13 mouse cellular contexts compared by ENCODE assay signal in genomic region chr2:5676143-5676483, GRCm38 (mm10). TPM values are rescaled to one million over a fixed set of nuclear protein-coding genes. Genes with fewer than 3 reads are reported as not detected.
A peak's percentile ranks its signal among the peaks of the same experiment; 100 is the strongest.
DNase-seq lines count a peak whose midpoint lies in the region; ATAC-seq and TF ChIP-seq lines count a peak whose summit lies in the region.
"Had no signal": no experiment of that assay in that cellular context is flagged by ENCODE, and none has a peak within 500 bp of the region (broad histone marks: within the 10 kb centered on the region; RNA-seq: fewer than 3 reads in every experiment).

No protein-coding gene starts in this region.

- H3K9ac ChIP-seq in hindbrain, embryonic 14.5 days, result no peak overlapping the region
- no peak overlapping the region for H3K9ac ChIP-seq in hindbrain, embryonic 12.5 days
- no peak overlapping the region for H3K9ac ChIP-seq in limb, embryonic 12.5 days (replicated peaks)
- H3K9ac ChIP-seq: hindbrain, embryonic 15.5 days had no signal

- H3K9me3 ChIP-seq in hindbrain, embryonic 14.5 days (ENCODE audit: control insufficient read depth, low read length), result no peaks in the 10 kb centered on the region
- no peaks in the 10 kb centered on the region for H3K9me3 ChIP-seq in hindbrain, embryonic 12.5 days (replicated peaks)
- no peaks in the 10 kb centered on the region for H3K9me3 ChIP-seq in E14TG2a.4 (ENCODE audit: low read length)
- H3K9me3 ChIP-seq in limb, embryonic 12.5 days, result no peaks in the 10 kb centered on the region
- H3K9me3 ChIP-seq: hindbrain, embryonic 15.5 days; midbrain, embryonic 10.5 days had no signal

- H3K27me3 ChIP-seq in hindbrain, embryonic 14.5 days (ENCODE audit: control insufficient read depth, insufficient read depth, low read length), result no peaks in the 10 kb centered on the region
- H3K27me3 ChIP-seq in hindbrain, embryonic 12.5 days, result no peaks in the 10 kb centered on the region
- H3K27me3 ChIP-seq in E14TG2a.4 (ENCODE audit: insufficient read depth, low read length), result no peaks in the 10 kb centered on the region
- H3K27me3 ChIP-seq in limb, embryonic 12.5 days, result no peaks in the 10 kb centered on the region
- H3K27me3 ChIP-seq: hindbrain, embryonic 15.5 days had no signal

- 54% methylated on average over 9 of the region's 9 CpGs for WGBS in hindbrain, embryonic 14.5 days
- WGBS in hindbrain, embryonic 12.5 days, result 67% methylated on average over 9 of the region's 9 CpGs
- WGBS in limb, embryonic 12.5 days, result 35% methylated on average over 9 of the region's 9 CpGs

- no peak overlapping the region for H3K4me3 ChIP-seq in hindbrain, embryonic 14.5 days (replicated peaks; ENCODE audit: low read length)
- no peak overlapping the region for H3K4me3 ChIP-seq in hindbrain, embryonic 12.5 days
- H3K4me3 ChIP-seq in E14TG2a.4 (replicated peaks; ENCODE audit: low read length), result peak overlapping the region; percentile 70
- peak overlapping the region; percentile 1; the same call in 1 of the 2 replicates for H3K4me3 ChIP-seq in cortical plate, adult 2 months (ENCODE audit: insufficient read depth, low read length)
- H3K4me3 ChIP-seq in limb, embryonic 12.5 days (replicated peaks), result no peak overlapping the region
- H3K4me3 ChIP-seq: hindbrain, embryonic 15.5 days; midbrain, embryonic 10.5 days had no signal

- 0 out of 2 replicates have a peak, but pooled peaks cover 7% of the 10 kb centered on the region for H3K4me1 ChIP-seq in hindbrain, embryonic 14.5 days (replicated peaks; ENCODE audit: control insufficient read depth, insufficient read depth, low read length)
- H3K4me1 ChIP-seq in hindbrain, embryonic 12.5 days, result peaks cover 10% of the 10 kb centered on the region
- peaks cover 83% of the 10 kb centered on the region for H3K4me1 ChIP-seq in E14TG2a.4 (replicated peaks; ENCODE audit: low read depth, low read length)
- peaks cover 16% of the 10 kb centered on the region for H3K4me1 ChIP-seq in cortical plate, adult 2 months (ENCODE audit: control insufficient read depth, insufficient read depth, low read length)
- peaks cover 17% of the 10 kb centered on the region for H3K4me1 ChIP-seq in limb, embryonic 12.5 days (replicated peaks)
- H3K4me1 ChIP-seq: midbrain, embryonic 10.5 days had no signal

- TF ChIP-seq POLR2A in cortical plate, adult 2 months (IDR thresholded peaks at IDR 0.05; ENCODE audit: extremely low read depth, insufficient read depth, low read length), result no peak

- no peak for ATAC-seq in hindbrain, embryonic 14.5 days (ENCODE audit: low FRiP score)
- ATAC-seq in hindbrain, embryonic 12.5 days (ENCODE audit: low FRiP score), result no peak
- no peak for ATAC-seq in limb, embryonic 12.5 days (ENCODE audit: insufficient number of reproducible peaks, insufficient read depth, low FRiP score, low TSS enrichment, low read depth)
- ATAC-seq: CD4-positive, CD25-positive, alpha-beta regulatory T cell, adult 4 months had no signal

- no peak overlapping the region for H3K4me2 ChIP-seq in hindbrain, embryonic 14.5 days (replicated peaks)
- H3K4me2 ChIP-seq in hindbrain, embryonic 12.5 days (replicated peaks), result no peak overlapping the region
- H3K4me2 ChIP-seq in limb, embryonic 12.5 days, result peak overlapping the region; percentile 16; the same call in 1 of the 2 replicates
- H3K4me2 ChIP-seq: hindbrain, embryonic 15.5 days had no signal

- TF ChIP-seq CTCF in E14TG2a.4 (conservative IDR thresholded peaks at IDR 0.05; ENCODE audit: low read length), result no peak
- no peak for TF ChIP-seq CTCF in cortical plate, adult 2 months (IDR thresholded peaks at IDR 0.05; ENCODE audit: extremely low read depth, insufficient read depth, low read length)

- no peaks in the 10 kb centered on the region for H3K36me3 ChIP-seq in hindbrain, embryonic 14.5 days (replicated peaks; ENCODE audit: control insufficient read depth, insufficient read depth)
- H3K36me3 ChIP-seq in hindbrain, embryonic 12.5 days, result no peaks in the 10 kb centered on the region
- H3K36me3 ChIP-seq in E14TG2a.4 (ENCODE audit: insufficient read depth, low read length), result no peaks in the 10 kb centered on the region
- no peaks in the 10 kb centered on the region for H3K36me3 ChIP-seq in limb, embryonic 12.5 days
- H3K36me3 ChIP-seq: hindbrain, embryonic 15.5 days; midbrain, embryonic 10.5 days had no signal

- DNase-seq in hindbrain, embryonic 14.5 days (ENCODE audit: low spot score), result no peak
- DNase-seq in layer of hippocampus, postnatal 25 days (ENCODE audit: extremely low spot score in 1 of 2, low spot score in 1 of 2), result no peak
- DNase-seq in gastrocnemius, adult 18-20 months (ENCODE audit: low spot score), result no peak
- DNase-seq: kidney, postnatal 10 days; spleen, adult 18-20 months; thymus, postnatal 25 days had no signal

- 0 out of 2 replicates have a peak overlapping the region, but pooled peaks have one; percentile 15 for H3K27ac ChIP-seq in hindbrain, embryonic 14.5 days
- H3K27ac ChIP-seq in hindbrain, embryonic 12.5 days, result no peak overlapping the region
- no peak overlapping the region for H3K27ac ChIP-seq in cortical plate, adult 2 months (ENCODE audit: insufficient read depth, low read length)
- H3K27ac ChIP-seq in limb, embryonic 12.5 days, result no peak overlapping the region
- H3K27ac ChIP-seq: hindbrain, embryonic 15.5 days; midbrain, embryonic 10.5 days had no signal

RNA-seq across cellular contexts. Expression of gene Camk1d, which starts 38.2 kb away (rescaled TPM):
- 6.7 and 7.7 TPM in 2 replicates for polyA plus RNA-seq in hindbrain, embryonic 14.5 days (2014; fragmentation: Nextera tagmentation; extraction: Ambion mirVana)
- polyA plus RNA-seq in hindbrain, embryonic 12.5 days (2016; fragmentation: Nextera tagmentation; extraction: Ambion mirVana), result 3.3 and 4.1 TPM in 2 replicates
- 39.9 and 40.1 TPM in 2 replicates for polyA plus RNA-seq in cortical plate, adult 2 months (2012; rRNA removed)
- polyA plus RNA-seq in limb, embryonic 12.5 days (2016; fragmentation: Nextera tagmentation; extraction: Ambion mirVana), result 1.1 TPM in 2 replicates
- total RNA-seq in layer of hippocampus, postnatal 25 days (2021), result 100 to 1,000 TPM; 146 to 154 TPM
- total RNA-seq in gastrocnemius, adult 18-20 months (2021), result 1 to 10 TPM in 1 of 2 experiments, under 1 TPM in 1; 0.82 to 2.0 TPM

Comparison
In these comparisons a context has a peak if more than half of its experiments do, and no peak if none do; other contexts are left out.
1. H3K4me3 ChIP-seq: peak in E14TG2a.4 (single experiment) and cortical plate, adult 2 months (single experiment); none in hindbrain, embryonic 14.5 days (single experiment), hindbrain, embryonic 12.5 days (single experiment) and limb, embryonic 12.5 days (single experiment).